Mouse (Mus musculus) adipocyte (in vitro differentiated cells): ENCODE measurements around the gene Sctr.

ENCODE experiments used
- DNase-seq: peaks from one replicate; pipeline ENCODE4 v3.0.0-alpha.2; 2016; ENCODE audit warnings: low spot score

Gene Sctr

DNA sequence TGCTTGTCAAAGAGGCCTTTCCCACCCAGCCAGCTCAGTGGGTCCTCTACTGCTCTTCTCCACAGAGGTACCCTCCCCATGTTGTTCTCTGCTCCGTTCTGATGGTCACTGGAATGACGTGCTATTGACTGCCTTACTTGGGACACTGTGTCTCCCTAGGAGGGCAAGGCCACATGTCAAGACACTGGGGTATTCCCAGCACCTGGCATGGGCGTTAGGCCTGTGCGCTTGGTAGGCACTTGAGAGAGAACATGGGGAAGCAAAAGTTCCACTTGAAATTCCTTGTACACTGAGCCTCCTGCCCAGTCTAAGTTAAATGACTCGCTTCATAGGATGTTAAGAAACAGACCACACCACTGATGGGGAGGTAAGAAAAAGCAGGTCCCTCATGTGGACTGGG lies 62.4 kb downstream of the Sctr start:
- no peak for DNase-seq

GRCm38 (mm10) chr1:120070168-120070567 lies 63.5 kb downstream of the Sctr start:
- no peak for DNase-seq

DNA sequence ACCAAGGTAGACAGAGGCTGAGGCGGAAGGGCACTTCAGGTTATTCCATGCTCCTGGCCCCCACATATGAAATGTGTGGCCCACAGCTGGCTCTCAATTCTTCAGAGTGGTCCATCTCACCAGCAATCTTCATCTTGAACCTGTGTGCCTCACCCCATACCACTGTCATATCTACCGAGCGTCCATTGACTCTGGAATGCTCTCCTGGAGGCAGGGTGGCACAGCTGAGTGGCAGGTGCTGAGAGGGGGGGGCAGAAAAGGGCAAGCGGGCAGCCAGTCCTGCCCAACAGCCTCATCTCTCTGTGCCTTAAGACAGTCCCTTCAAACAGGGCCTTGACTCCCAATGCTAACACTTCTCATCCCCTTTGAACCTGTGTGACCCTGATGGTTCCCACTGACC lies 64.4 kb downstream of the Sctr start:
- no peak for DNase-seq

DNA sequence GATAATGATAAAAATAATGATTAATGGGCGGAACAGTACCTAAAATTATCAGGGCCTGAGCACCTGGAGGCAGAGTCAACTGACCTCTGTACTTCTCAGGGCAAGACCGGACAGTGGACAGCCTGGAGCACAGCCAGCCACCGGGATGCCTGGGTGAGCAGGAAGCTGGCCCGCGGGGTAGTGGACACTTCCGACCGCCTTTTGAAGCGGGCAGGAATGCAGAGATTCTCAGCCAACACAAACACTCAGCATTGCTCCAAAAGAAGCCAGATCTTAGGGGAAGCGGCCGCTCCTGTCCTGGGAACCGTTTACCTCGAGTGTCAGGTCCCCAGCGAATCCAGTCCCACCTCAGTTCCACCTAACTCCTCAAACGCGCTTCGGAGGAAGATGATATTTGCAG lies 66.2 kb downstream of the Sctr start:
- no peak for DNase-seq

GRCm38 (mm10) chr1:120073519-120074306 lies 67.0 kb downstream of the Sctr start, which contains the start of gene Tmem37:
TSS of gene Tmem37 (minus strand) at chr1:120074074.
- DNase-seq = peak; percentile 34

DNA sequence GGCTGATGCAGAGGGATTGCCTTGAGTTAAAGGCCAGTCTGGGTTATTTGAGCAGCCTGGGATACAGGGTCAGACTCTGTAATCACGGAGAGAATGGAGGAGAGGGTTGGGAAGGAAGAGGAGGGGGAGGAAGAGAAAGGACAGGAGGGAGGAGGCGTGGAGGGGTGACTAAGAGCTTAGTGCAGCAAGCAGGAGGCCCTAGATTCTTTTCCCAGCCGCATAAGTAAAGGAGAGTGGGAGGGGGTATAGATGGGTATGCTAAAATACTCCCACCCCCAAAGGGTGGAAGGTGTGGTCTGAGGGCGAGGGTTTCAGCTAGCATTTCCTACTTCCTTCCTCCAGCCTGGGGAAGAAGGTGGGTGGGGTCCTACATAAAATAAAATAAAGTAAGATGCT lies 67.6 kb downstream of the Sctr start:
- DNase-seq = no peak

DNA sequence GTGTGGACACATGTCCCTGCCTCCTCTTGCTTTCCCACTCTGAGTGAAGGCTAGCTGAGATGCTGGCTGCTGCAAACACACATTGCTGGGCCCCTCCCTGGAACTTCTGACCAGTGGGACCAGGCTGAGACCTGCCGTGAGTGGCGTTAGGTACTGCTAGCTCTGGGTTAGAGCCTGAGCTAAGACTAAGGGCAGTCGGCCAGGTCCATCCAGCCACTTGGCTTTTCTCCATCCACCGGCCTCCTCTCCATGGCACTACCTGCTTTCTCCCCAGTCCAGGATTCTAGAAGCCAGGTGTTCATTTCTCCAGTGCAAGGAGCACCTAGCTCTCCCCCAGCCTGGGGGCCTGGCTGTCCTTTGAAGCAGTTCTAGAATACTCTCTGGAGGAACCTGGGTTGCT lies 68.2 kb downstream of the Sctr start:
- no peak for DNase-seq

DNA sequence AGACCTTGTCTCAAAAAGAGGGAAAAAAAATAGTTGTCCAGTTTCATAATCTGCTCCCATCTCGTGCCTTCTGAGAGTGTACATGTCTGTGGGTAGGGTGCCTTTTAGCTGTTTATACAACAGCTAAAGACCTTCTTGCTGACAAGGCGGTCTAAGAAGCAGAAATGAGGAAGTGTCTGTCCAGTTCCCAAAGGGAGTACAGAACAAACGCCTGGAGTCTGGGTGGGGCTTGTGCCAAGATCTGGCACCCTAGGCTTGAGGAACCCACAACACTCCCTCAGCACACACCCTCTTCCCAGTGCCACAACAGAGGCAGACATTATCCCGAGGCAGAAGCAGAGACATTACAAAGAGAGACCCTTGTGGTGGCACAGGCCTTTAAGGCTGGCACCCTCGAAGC lies 68.8 kb downstream of the Sctr start:
- DNase-seq = no peak

DNA sequence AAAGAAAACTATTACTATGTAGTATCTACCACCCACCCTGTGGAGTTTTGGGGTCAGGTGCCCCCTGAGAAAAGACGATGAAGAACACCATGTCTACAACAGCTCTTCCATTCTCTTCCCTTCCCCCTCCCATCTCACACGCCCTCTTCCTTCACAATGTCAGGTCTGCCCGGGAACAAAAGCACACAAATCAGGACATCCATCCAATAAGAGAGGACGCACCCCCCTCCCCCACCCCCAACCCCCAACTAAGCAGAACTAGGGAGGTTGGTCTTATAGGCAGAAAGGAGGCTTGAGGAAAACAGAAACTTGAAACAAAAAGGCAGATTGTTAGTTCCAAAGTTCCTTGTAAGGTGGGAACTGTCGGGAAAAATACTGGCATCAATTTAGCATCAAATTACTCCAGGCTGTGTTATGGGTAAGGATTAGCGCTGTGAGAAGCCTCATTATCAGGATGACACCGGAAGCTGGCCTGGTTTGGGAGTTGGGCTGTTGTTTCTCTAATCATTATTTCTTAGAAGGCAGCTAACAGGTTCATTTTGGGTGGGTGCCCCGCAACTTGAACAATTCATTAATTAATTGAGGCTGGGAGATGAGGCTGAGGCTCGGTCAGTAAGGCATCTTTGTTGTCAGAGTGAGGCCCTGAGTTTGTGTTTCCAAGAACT lies 71.2 kb downstream of the Sctr start:
- DNase-seq = no peak

- DNase-seq = peak; percentile 68
These were observed 73.9 kb downstream of the Sctr start for GRCm38 (mm10) chr1:120080632-120081031.

- no peak for DNase-seq
These were observed 76.4 kb downstream of the Sctr start for GRCm38 (mm10) chr1:120082957-120083585.

DNA sequence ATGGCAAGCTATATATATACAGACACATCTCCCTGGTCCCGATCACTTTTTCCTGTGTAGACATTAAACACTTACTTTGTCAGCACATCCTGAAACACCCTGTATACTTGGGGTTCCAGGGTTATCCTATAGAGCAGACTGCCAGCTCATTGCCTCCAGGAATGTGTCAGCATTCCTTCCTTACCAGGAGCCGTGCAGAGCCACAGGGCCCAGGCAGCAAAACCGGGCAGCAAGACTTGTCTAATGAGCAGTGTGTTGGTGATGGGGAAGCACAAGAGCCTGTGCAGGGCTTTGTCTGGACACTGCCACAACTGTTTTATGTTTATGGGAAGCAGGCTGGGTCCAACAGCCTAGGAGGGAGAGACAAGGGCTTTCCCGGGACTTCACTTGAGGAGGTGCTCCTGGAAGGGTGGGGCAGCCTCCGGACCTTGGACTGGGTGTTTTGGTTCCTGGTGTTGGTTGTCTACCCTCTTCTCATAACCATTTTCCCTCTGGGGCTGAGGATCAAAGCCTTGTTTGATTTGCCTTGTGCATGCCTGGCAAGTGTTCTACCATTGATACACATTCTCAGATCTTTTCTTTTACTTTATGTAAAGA lies 77.3 kb downstream of the Sctr start:
- DNase-seq = no peak

- DNase-seq = no peak
These were observed 79.0 kb downstream of the Sctr start for GRCm38 (mm10) chr1:120085696-120086095.

- DNase-seq = no peak
These were observed 80.0 kb downstream of the Sctr start for GRCm38 (mm10) chr1:120086644-120087043.

GRCm38 (mm10) chr1:120089180-120089579 lies 82.5 kb downstream of the Sctr start:
- no peak for DNase-seq

DNA sequence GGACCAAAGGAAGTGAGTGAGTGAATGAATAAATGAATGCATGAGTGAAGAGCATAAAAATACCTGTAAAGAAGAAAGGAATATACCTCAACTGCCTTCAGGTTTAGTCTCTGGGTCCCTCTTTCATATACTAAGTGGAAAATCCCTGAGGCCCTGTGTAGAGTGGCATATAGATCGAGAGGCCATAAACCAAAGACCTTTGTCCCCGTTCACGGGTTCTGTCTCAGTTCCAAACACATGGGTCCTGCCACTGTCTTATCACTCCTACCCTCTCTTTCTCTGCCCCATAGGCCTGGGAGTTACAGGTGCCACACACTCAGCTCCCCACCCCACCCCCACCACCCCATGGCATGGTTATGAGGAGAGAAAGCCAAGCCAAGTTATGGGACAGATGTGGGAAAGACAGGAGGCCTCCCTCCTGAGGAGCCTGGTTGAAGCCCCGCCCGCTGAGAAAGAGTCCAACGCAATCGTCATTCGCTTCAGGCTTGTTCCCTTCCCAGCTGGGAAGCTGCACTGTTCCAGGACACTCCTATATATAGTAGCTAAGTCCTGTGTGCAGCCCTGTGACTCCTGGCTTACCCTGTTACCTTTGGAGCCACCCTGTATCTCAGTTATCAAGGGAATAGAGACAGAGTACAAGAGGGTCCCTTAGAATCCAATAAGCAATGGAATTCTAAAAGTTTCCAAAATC lies 84.3 kb downstream of the Sctr start:
- DNase-seq = no peak

- peak; percentile 91 for DNase-seq
These were observed 86.9 kb downstream of the Sctr start for GRCm38 (mm10) chr1:120093482-120094134.

DNA sequence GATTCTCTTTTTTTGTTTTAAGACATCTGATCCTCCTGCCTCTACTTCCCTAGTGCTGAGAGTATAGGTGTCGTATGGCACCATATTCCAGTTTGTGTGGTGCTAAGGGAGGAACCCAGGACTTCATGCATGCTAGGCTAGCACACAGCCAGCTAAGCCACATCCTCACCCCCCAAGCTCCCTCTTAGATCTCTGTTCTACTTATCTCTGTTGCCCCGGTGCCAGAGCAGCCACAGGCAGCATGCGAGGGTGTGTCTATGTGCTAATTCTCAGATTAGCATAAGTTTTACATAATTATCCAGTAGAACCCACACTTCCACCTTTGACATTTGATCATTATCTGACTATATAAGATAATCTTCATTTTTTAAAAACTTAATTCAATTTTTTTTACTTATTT lies 88.2 kb downstream of the Sctr start:
- DNase-seq = no peak

GRCm38 (mm10) chr1:120098327-120098726 lies 91.6 kb downstream of the Sctr start:
- DNase-seq = peak; percentile 89

DNA sequence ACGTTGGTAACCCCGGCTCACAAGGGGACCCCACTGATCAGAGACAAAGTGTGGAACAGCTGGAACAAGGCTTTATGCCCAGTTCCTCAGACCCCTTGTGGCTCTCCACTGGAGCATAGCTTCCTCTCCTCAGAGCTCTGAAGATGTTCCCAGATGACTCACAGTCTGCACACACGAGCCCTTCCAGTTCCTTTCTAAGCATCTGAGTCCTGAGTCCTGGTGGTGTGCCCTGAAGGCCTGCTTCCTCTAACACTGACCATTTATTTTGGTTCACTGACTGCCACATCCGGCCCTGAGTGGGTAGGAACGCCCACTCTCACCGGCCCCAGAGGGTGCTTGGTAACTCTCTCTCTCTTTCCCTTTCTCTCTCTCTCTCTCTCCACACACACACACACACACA lies 92.8 kb downstream of the Sctr start:
- peak; percentile 58 for DNase-seq

GRCm38 (mm10) chr1:120100456-120101226 lies 93.9 kb downstream of the Sctr start:
- peak; percentile 91 for DNase-seq
